Mouse (Mus musculus): ENCODE data around the gene Igfl3. TPM values are rescaled to one million over a fixed set of nuclear protein-coding genes. Genes with fewer than 3 reads are reported as not detected.

Gene Igfl3
- not detected in 2 replicates for polyA plus RNA-seq (2015; fragmentation: Nextera tagmentation; extraction: Ambion mirVana)

- H3K9ac ChIP-seq, result no peak within 1 kb of the TSS
- no peaks in the 10 kb centered on the region for H3K36me3 ChIP-seq (replicated peaks)
- no peak within 1 kb of the TSS for H3K4me2 ChIP-seq
- no peaks in the 10 kb centered on the region for H3K4me1 ChIP-seq (replicated peaks)
- no peaks in the 10 kb centered on the region for H3K9me3 ChIP-seq (replicated peaks)
- no peak within 1 kb of the TSS for H3K27ac ChIP-seq (replicated peaks)
- no peaks in the 10 kb centered on the region for H3K27me3 ChIP-seq
- no peak within 1 kb of the TSS for H3K4me3 ChIP-seq (replicated peaks)
- ATAC-seq (ENCODE audit: insufficient read depth), result no peak
Observed at GRCm38 (mm10) chr7:18176194-18176593, at the start of gene Igfl3. TSS of gene Igfl3 (plus strand) at chr7:18176494.

GRCm38 (mm10) chr7:18210938-18211337 is 34.6 kb downstream of the Igfl3 start:
- WGBS (ENCODE audit: insufficient replicate concordance), result 11% methylated on average over 9 of the region's 9 CpGs
- no peak overlapping the region for H3K27ac ChIP-seq (replicated peaks)
- no peaks in the 10 kb centered on the region for H3K9me3 ChIP-seq (replicated peaks)
- no peak overlapping the region for H3K4me2 ChIP-seq
- H3K27me3 ChIP-seq, result no peaks in the 10 kb centered on the region
- no peak for ATAC-seq (ENCODE audit: insufficient read depth)
- no peaks in the 10 kb centered on the region for H3K4me1 ChIP-seq (replicated peaks)
- no peak overlapping the region for H3K4me3 ChIP-seq (replicated peaks)
- H3K9ac ChIP-seq, result no peak overlapping the region
- H3K36me3 ChIP-seq (replicated peaks), result no peaks in the 10 kb centered on the region

GRCm38 (mm10) chr7:18214699-18215098 is 38.4 kb downstream of the Igfl3 start:
- Histone ChIP-seq H3K27me3 (no peaks in the 10 kb centered on the region), H3K4me1 (replicated peaks) (no peaks in the 10 kb centered on the region), H3K9ac (no peak overlapping the region), H3K27ac (replicated peaks) (no peak overlapping the region), H3K4me2 (no peak overlapping the region), H3K9me3 (replicated peaks) (no peaks in the 10 kb centered on the region), H3K36me3 (replicated peaks) (no peaks in the 10 kb centered on the region), H3K4me3 (replicated peaks) (no peak overlapping the region)
- ATAC-seq (ENCODE audit: insufficient read depth), result no peak
- WGBS (ENCODE audit: insufficient replicate concordance), result 65% methylated on average over 1 of the region's 1 CpGs

Other genes starting within 250 kb of the Igfl3 start
- gene Ceacam11, start 204.4 kb upstream of the Igfl3 start, polyA plus RNA-seq (2015; fragmentation: Nextera tagmentation; extraction: Ambion mirVana), result not detected in 2 replicates
- not detected in 2 replicates for gene Ceacam13, start 166.6 kb upstream of the Igfl3 start, polyA plus RNA-seq (2015; fragmentation: Nextera tagmentation; extraction: Ambion mirVana)
- not detected in 2 replicates for gene Ceacam12, start 110.6 kb upstream of the Igfl3 start, polyA plus RNA-seq (2015; fragmentation: Nextera tagmentation; extraction: Ambion mirVana)
- not detected in 2 replicates for gene Mill1, start 68.9 kb downstream of the Igfl3 start, polyA plus RNA-seq (2015; fragmentation: Nextera tagmentation; extraction: Ambion mirVana)
- not detected in 2 replicates for gene Psg18, start 178.5 kb downstream of the Igfl3 start, polyA plus RNA-seq (2015; fragmentation: Nextera tagmentation; extraction: Ambion mirVana)